40 mouse cellular contexts compared by ENCODE assay signal in the genomic region with DNA sequence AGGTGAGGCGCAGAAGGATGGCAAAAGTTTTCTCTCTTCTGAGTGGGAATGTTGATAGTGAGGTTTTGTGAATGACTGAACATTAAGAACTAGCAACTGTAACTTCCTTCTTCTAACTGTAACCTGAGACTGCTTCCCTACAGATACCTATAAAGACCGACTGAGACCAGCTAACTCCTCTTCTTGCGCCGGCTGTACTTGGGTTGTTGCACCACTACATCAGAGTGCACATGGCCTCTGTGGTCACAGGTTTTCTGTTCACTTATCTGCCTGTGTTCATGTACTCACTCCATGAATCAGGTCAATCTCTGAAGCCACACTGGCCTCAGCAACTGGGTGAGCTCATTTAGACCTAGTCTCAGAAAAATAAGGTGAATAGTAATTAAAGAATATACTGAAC. TPM values are rescaled to one million over a fixed set of nuclear protein-coding genes. Genes with fewer than 3 reads are reported as not detected.
"Had no signal": no experiment of that assay in that cellular context is flagged by ENCODE, and none has a peak within 500 bp of the region (broad histone marks: within the 10 kb centered on the region; RNA-seq: fewer than 3 reads in every experiment).

No protein-coding gene starts in this region.

- H3K4me1 ChIP-seq: heart, embryonic 10.5 days; heart, embryonic 12.5 days; hindbrain, embryonic 10.5 days; hindbrain, embryonic 12.5 days; intestine, embryonic 15.5 days; limb, embryonic 10.5 days; limb, embryonic 12.5 days; liver, embryonic 13.5 days; liver, embryonic 15.5 days had no signal

- H3K9me3 ChIP-seq: heart, embryonic 10.5 days; heart, embryonic 12.5 days; hindbrain, embryonic 10.5 days; hindbrain, embryonic 12.5 days; intestine, embryonic 15.5 days; limb, embryonic 10.5 days; limb, embryonic 12.5 days; liver, embryonic 13.5 days; liver, embryonic 15.5 days had no signal

- ATAC-seq: hindbrain, embryonic 16.5 days; inflammation-experienced regulatory T-cells, adult 6 months; intestine, embryonic 15.5 days; intestine, postnatal 0 days had no signal

- H3K27ac ChIP-seq: gastrocnemius, adult 2 months; heart, embryonic 10.5 days; hindbrain, embryonic 10.5 days; hindbrain, embryonic 12.5 days; hindbrain, embryonic 14.5 days; intestine, embryonic 15.5 days; layer of hippocampus, adult 2 months; left cerebral cortex, adult 2 months; limb, embryonic 10.5 days; limb, embryonic 12.5 days; liver, embryonic 13.5 days; liver, embryonic 15.5 days had no signal

- H3K27me3 ChIP-seq: heart, embryonic 12.5 days; hindbrain, embryonic 12.5 days; intestine, embryonic 15.5 days; limb, embryonic 12.5 days; liver, embryonic 13.5 days; liver, embryonic 15.5 days had no signal

- DNase-seq: gastrocnemius, adult 2 months; gastrocnemius, postnatal 10 days; gastrocnemius, postnatal 25 days; heart, adult 18-20 months; heart, postnatal 10 days; heart, postnatal 4 days; kidney, adult 18-20 months; kidney, adult 8-10 months; kidney, postnatal 10 days; kidney, postnatal 25 days; kidney, postnatal 4 days; liver; liver, embryonic 13.5 days had no signal

- H3K9ac ChIP-seq: heart, embryonic 12.5 days; hindbrain, embryonic 12.5 days; hindbrain, embryonic 14.5 days; intestine, embryonic 15.5 days; limb, embryonic 12.5 days; liver, embryonic 13.5 days; liver, embryonic 15.5 days had no signal

- H3K4me3 ChIP-seq: gastrocnemius, adult 2 months; heart, embryonic 10.5 days; heart, embryonic 12.5 days; hindbrain, embryonic 10.5 days; hindbrain, embryonic 12.5 days; intestine, embryonic 15.5 days; layer of hippocampus, adult 2 months; left cerebral cortex, adult 2 months; limb, embryonic 10.5 days; limb, embryonic 12.5 days; liver, embryonic 13.5 days; liver, embryonic 15.5 days had no signal

- H3K4me2 ChIP-seq: heart, embryonic 12.5 days; hindbrain, embryonic 12.5 days; hindbrain, embryonic 14.5 days; intestine, embryonic 15.5 days; limb, embryonic 12.5 days; liver, embryonic 11.5 days; liver, embryonic 13.5 days; liver, embryonic 15.5 days had no signal

- H3K36me3 ChIP-seq: heart, embryonic 10.5 days; heart, embryonic 12.5 days; hindbrain, embryonic 10.5 days; hindbrain, embryonic 12.5 days; intestine, embryonic 15.5 days; limb, embryonic 10.5 days; limb, embryonic 12.5 days; liver, embryonic 13.5 days; liver, embryonic 15.5 days had no signal

RNA-seq across cellular contexts. Expression of a gene that starts 51.6 kb away (rescaled TPM):
- total RNA-seq: gastrocnemius, adult 2 months; gastrocnemius, postnatal 10 days; gastrocnemius, postnatal 25 days; heart, adult 8-10 months; heart, postnatal 25 days; heart, postnatal 4 days; layer of hippocampus, adult 2 months; layer of hippocampus, postnatal 10 days; layer of hippocampus, postnatal 25 days; left cerebral cortex, adult 2 months; left cerebral cortex, postnatal 14 days; left cerebral cortex, postnatal 36 days had no signal
- polyA plus RNA-seq: gonadal fat pad, adult 2 months; heart, embryonic 10.5 days; heart, embryonic 12.5 days; heart, embryonic 14.5 days; heart, embryonic 16.5 days; hindbrain, embryonic 10.5 days; hindbrain, embryonic 12.5 days; hindbrain, embryonic 14.5 days; intestine, embryonic 15.5 days; intestine, postnatal 0 days; kidney, embryonic 14.5 days; kidney, embryonic 16.5 days; limb, embryonic 10.5 days; limb, embryonic 12.5 days; limb, embryonic 14.5 days; liver, embryonic 11.5 days; liver, embryonic 13.5 days; liver, embryonic 15.5 days had no signal
